Mouse (Mus musculus): Measurements from ENCODE around the gene Tmem253. TPM values are rescaled to one million over a fixed set of nuclear protein-coding genes. Genes with fewer than 3 reads are reported as not detected.
A peak's percentile ranks its signal among the peaks of the same experiment; 100 is the strongest.
"Not testable (repeated sequence)": the region's sequence is repeated elsewhere in the genome, so short reads cannot be mapped to it uniquely, and the experiment has no call there.

The Tmem253 gene
- total RNA-seq, 4 experiments from 2014 or later = 0.74 to 1.7 (median 0.91) TPM

DNA sequence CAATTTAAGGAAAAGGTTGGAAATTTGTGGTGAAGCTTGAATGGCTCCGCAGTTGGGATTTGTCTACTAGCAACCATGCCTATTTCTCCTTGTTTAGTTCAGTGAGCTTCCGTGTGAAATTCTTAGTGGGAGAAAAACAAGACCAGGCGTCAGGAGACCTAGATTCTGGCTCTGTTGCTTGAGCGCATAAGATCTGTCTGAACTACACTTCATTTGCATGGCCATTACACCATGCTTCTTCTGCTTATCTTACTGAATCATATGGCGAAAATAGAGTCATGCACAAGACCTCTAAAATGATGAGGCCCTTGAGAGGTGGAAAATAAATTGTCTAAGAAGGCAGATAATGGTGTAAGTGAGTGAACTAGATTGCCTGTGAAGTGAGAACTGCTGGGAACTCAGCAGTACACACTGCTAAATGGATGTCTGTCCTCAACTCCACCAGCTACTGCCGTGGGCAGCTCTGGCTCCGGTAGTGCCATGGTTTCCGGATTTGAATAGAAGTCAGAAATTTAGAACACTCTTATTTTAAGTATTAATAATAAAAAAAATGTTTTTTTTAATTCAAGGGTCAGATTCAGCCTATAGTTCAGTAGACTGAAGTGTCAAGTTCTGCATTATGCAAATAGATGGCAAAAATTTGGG lies 6.2 kb downstream of the Tmem253 start:
- no peak for DNase-seq (ENCODE audit: low spot score in 2 of 2)

DNA sequence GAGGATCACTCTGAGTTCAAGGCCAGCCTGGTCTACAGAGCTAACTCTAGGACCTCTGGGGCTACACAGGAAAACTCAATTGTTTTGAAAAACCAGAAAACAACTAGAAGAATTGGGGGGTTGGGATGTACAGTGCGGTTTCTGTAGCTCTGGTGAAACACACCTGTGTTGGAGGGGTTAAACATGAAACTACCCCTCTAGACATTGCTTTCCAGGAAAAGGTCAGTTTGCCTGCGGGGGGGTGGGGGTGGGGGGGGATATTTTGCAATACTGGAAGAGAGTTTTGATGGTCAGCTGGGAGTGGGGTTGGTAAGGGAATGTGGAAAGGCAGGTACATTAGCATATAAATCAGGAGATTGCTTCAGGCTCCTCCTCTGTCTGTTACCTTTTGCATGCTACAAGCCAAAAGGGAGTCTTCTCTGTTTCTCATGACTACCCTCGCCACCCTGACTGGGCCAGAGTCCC lies 6.8 kb downstream of the Tmem253 start:
- DNase-seq (ENCODE audit: low spot score in 2 of 2) = no peak

DNA sequence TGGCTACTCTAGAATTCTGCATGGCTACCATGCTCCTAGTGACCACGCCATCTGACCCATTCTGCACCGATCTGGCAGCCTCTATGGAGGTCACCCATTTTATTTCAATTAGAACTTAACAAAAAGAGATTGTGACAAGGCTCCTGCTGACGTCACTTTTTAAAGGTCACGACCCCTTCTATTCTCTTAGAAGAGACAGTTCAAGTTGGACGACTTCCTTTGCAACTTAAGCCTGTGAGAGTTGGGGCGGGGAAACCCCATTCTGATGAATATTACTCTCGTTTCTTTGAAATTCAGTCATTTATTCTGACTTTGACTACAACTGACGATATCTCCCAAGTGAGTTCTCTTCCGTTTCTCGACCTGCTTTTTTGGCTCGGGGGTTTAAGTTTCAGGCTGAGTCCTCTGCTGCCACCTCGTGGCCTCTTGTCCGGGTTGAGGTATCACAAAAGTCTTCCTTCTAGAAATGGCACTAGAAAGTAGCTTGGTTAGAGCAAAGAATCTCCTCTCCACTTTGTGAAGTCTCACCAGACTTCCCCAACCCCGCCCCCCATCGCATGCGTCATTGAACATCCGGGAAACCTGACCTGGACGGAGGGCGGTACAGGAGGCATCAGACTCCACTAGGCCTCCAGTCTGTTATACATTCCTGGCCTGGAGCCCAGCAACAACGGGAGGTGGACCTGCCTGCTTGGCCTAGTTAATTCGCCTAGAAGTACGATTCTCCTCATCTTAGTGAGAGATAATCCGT lies 7.4 kb downstream of the Tmem253 start:
- DNase-seq (ENCODE audit: low spot score in 2 of 2) = peak; percentile 79 to 84

DNA sequence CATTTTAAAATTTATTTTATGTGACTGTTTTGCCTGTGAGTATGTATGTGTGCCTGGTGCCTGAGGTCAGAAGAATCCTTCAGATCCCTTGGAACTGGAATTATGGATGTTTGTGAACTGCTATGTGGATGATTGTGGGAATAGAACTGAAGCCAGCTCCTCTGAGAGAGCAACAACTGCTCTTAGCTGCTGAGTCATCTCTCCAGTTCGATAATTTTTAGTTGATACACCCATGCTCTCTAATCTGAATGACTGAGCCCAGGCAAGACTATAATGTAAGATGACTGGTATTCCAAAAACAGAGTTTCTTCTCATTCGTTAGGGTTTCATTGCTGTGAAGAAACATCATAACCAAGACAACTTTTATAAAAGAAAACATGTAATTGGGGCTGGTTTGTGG lies 8.7 kb downstream of the Tmem253 start:
- DNase-seq (ENCODE audit: low spot score in 2 of 2) = no peak

DNA sequence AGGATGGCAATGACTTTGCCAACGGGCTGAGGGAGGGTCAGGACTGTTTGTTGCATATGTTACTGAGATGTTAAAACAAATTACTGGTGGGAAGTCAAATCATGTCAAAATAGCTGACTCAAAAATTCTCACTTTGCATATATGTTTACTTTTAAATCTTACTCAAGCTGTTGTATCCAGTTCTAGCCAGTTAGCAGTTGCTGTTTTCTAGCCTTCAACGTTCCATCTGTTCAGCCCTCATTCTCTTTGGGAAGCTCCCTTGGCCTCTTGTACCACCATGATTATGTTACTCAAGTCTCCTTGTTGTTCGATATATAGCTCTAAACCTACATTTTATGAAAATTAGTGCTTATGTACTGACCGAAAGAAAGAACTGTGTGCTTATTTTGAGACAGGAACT lies 10.9 kb downstream of the Tmem253 start:
- DNase-seq (ENCODE audit: low spot score in 2 of 2) = no peak

DNA sequence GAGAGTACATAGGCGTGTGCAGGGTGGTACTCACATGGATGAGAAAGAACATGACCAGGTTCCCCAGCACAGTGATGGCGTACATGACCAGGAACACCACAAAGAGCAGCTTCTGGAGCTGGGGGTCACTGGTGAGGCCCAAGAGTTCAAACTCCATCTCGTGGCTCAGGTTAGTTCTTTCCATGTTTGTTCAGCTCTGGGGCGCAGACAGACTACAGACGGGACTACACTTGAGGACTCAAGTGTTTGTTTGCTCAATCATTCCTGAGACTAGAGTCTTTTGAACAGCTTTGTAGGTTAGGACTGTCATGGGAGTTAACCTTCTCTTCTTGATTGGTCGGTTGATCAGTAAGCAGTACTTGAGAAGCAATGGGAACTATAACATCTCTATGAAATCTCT lies 20.5 kb downstream of the Tmem253 start:
- DNase-seq (ENCODE audit: low spot score in 2 of 2) = no peak

DNA sequence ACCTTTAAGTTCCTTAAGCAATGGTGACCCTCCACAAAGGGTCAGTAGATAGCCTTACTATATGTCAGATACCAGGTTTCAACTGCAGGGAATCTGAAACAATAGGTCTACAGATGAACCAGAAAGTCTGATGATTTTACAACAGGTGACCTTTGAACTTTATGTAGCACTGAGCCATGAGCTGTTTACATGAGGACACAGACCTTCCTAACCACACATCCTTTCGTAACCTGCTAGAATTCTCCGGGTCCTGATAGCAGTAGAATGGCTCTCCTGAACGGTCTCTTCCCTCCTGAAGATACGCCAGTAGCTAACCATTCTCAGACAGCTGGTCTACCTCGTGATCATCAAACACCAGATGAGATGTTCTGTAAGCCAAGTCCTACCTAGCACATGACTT lies 23.9 kb downstream of the Tmem253 start:
- DNase-seq (ENCODE audit: low spot score in 2 of 2) = no peak

DNA sequence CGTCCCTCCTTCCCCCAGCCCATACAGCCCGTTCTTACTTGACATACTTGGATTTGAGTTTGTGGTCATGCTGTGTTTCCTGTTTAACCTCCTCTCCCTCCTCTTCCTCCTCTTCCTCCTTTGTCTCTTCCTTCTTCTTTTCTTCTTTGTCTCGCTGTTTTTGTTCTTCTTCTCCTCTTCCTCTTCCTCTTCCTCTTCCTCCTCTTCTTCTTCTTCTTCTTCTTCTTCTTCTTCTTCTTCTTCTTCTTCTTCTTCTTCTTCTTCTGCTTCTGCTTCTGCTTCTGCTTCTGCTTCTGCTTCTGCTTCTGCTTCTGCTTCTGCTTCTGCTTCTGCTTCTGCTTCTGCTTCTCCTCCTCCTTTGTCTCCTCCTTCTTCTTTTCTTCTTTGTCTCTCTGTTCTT lies 26.9 kb downstream of the Tmem253 start, which contains the start of gene Olfr221:
Olfr221 (minus strand) TSS at position 101 of the 400 bp plus-strand sequence.
- DNase-seq (ENCODE audit: low spot score in 2 of 2) = not testable (repeated sequence)

DNA sequence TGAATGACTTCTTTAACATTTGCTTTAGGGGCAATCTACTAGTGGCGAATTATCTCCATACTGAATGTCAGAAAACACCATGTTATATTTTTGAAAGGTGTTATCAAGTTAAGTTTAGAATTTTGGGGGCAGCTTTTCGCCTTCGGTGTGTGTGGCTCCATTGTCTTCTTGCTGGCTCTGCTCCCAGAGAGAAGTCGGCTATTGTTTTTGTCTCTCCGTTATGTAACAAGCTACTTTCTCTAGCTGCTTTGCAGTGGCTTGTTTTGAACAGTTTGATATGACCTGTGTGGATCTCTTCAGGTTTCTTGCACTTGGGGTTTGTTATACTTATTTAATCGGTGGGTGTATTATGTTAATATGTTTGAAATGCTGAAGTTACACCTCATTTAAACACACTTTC lies 28.0 kb downstream of the Tmem253 start:
- DNase-seq (ENCODE audit: low spot score in 2 of 2) = no peak

DNA sequence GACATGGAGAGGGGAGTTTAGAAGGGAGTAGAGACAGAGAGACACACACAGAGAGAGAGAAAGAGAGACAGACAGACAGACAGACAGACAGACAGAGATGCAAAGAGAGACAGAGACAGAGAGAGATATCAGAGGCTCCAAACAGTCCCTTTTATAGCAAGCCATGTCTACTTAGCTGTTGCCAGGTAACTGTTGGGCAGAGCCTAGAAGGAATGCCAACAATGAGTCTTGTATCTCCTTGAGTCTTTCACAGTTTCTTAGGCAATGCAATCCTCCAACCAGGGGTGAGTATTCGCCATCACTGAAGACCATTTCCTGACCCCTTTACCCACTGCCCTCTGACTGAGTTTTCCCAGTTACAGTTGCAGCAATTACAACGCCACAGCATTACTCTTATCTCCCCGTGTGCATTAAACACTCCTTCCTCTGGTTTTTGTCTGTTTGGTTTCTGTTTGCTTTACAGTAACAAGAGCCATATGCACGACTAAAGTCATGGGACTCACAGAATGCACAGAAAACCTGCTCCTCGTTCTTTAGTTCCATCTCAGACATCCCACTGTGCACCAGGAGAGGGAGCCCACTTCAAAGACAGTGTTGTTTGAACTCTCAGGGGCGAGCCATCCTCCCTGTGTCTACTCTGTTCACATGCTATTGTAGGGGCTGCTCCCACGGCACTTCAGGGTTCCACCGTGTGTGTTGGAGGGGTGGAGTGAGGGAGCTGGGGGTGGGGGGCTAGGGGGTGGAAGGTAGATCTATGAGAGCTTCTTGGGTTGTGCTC lies 29.6 kb downstream of the Tmem253 start:
- no peak for DNase-seq (ENCODE audit: low spot score in 2 of 2)

DNA sequence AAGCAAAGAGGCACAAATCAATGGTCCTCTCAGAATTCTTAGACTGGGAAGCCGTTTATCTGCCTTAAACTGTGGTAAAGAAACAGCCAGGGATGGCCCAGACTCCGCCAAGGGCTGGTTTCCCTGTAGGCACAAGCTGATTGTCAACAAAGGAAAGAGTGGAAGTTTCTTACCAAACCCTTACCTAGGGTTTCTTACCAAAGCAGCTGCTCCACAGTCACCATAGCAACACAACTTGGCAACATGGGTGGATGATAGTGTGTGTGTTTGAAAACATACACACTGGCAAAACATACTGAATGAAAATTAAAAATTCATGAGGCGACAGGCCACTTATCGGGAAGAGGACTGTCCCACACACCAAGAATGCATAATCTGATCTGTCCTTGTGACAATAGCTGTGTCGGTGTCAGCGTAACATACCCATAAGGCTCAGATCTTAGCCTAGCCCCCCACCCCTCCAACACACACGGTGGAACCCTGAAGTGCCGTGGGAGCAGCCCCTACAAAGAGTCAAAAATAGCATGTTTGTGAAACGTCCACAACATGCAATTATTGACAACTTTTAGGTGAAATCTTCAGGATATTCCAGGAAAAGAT lies 30.6 kb downstream of the Tmem253 start:
- no peak for DNase-seq (ENCODE audit: low spot score in 2 of 2)

DNA sequence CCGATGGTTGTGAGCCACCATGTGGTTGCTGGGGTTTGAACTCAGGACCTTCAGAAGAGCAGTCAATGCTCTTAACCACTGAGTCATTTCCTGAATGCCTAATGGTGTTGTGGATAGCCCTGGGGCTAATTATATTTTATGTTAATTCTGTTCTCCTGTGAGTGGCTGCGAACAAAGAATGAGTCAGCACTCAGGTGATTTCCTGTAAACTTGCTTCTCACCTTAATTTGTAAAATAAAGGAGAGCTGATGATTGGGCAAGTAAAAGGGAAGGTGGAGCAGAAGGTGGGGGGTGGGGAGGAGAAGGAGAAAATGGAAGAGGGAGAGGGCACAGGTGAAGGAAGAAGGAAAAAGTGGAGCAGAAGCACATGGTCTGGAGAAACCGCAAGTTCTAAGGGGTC lies 37.3 kb downstream of the Tmem253 start:
- DNase-seq (ENCODE audit: low spot score in 2 of 2) = not testable (repeated sequence)

DNA sequence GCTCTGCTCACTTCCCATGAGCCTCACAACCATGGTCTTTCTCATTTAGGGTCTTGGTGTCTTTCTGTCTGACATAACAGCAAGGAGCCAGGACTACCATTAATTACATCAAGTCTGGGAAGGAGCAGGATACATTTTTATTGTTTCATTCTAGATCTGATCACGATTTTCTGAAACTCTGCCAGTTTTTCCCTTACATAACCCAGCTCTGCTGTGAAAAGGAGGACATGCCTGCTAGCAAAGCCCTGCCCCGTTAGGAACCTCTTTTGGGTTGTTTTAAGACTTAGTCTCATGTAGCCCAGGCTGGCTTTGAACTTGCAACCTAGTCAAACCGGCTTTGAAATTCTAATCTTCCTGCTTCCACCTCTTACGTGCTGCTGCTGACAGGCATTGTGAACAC lies 44.5 kb downstream of the Tmem253 start:
- DNase-seq (ENCODE audit: low spot score in 2 of 2) = no peak

DNA sequence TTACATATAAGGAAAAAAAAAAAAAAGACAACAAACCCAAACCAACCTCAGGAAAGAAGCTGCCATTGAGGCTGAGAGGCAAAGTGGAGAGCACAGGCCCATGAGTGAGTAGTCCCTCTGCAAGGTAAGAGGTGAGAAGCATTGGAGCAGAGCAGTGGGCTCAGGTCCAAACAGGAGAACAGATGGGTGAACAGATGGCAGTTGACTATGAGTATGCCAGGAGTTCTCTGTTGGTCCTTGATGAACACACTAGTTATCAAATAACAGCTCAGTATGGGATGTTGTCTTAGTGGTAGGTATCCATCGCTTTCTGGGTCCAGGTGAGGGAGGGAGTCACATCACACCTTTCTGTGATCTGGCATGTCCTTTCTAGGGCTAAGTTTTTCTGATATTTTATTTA lies 45.3 kb downstream of the Tmem253 start:
- no peak for DNase-seq (ENCODE audit: low spot score in 2 of 2)

DNA sequence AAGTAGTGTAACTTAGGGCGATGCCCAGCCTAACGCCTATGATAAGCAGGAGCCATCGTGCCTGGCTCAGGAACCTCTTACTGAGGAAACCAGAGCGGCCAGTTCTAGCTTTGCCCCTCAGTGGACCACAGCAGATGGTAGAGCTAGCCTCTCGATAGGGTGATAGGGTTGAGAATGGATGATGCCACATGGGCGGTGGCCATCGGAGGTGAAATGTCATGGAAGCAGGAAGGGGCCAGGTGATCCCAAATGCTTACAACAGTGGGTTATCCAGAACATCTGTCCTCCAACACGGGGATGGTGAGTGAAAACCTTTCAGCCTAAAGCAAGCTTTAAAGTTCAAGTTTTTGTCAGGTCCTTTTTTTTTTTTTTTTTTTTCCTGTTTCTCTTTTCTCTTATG lies 46.3 kb downstream of the Tmem253 start:
- DNase-seq (ENCODE audit: low spot score in 2 of 2) = no peak

DNA sequence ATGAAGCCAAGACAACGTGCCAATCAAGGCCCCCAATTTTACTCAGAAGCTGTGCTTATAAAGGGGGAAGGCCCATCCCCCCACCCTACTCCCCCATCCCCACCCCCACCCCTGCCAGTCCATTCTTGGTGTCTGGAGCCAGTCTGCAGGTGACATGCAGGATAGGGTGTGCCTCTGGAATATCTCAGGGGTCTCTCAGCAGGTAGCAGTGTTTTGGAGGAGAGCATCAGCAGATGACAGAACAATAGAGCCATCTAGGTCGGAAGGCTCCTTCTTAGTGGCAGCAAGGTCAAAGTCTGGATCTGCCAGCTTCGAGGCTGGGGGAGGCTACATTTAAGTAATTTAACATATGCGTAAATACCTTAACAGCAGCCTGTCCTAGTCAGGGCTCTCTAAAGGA lies 50.7 kb downstream of the Tmem253 start:
- DNase-seq (ENCODE audit: low spot score in 2 of 2) = no peak

Other genes with a start within 250 kb of the Tmem253 start
- not detected for gene Ang4, start 242.1 kb upstream of the Tmem253 start, total RNA-seq (2022)
- not detected for gene AY358078, start 215.6 kb upstream of the Tmem253 start, total RNA-seq (2022)
- not detected for gene Ear6, start 162.0 kb upstream of the Tmem253 start, total RNA-seq (2022)
- 10 to 100 TPM; 29.8 to 51.3 (median 38.8) TPM for gene Mettl17, start 130.8 kb upstream of the Tmem253 start, total RNA-seq (2022)
- gene Slc39a2, start 122.8 kb upstream of the Tmem253 start, total RNA-seq (2022) = 10 to 100 TPM in 2 of 4 experiments, 1 to 10 TPM in 2; 4.8 to 13.0 (median 8.7) TPM
- 100 to 1,000 TPM; 843 to 941 (median 912) TPM for gene Ndrg2, start 101.5 kb upstream of the Tmem253 start, total RNA-seq (2022)
- not detected for gene Tppp2, start 97.2 kb upstream of the Tmem253 start, total RNA-seq (2022)
- not detected for gene Rnase13, start 92.9 kb upstream of the Tmem253 start, total RNA-seq (2022)
- gene Arhgef40, start 30.9 kb upstream of the Tmem253 start, total RNA-seq (2022) = 10 to 100 TPM; 30.3 to 40.9 (median 34.5) TPM
- 10 to 100 TPM; 45.7 to 46.6 (median 45.8) TPM for gene Zfp219, start 5.1 kb downstream of the Tmem253 start, total RNA-seq (2022)
- gene Olfr221, start 26.8 kb downstream of the Tmem253 start, total RNA-seq (2022) = not detected
- 100 to 1,000 TPM; 197 to 271 (median 244) TPM for gene Hnrnpc, start 88.4 kb downstream of the Tmem253 start, total RNA-seq (2022)
- gene Rpgrip1, start 95.0 kb downstream of the Tmem253 start, total RNA-seq (2022) = 1 to 10 TPM; 1.3 to 3.4 (median 1.7) TPM
- gene Supt16, start 181.8 kb downstream of the Tmem253 start, total RNA-seq (2022) = 10 to 100 TPM; 50.4 to 56.5 (median 55.9) TPM
- gene Chd8, start 242.1 kb downstream of the Tmem253 start, total RNA-seq (2022) = 100 to 1,000 TPM in 3 of 4 experiments, 10 to 100 TPM in 1; 94.4 to 117 (median 110) TPM

Data from layer of hippocampus, adult 8-10 months (tissue).